Mouse (Mus musculus) WW6 (cell line): ENCODE measurements around the gene Gucy2g.

Experiments
- DNase-seq: peaks from one replicate; pipeline ENCODE4 v3.0.0-alpha.2; 2013; ENCODE audit warnings: low read depth, low spot score

Gucy2g gene

DNA sequence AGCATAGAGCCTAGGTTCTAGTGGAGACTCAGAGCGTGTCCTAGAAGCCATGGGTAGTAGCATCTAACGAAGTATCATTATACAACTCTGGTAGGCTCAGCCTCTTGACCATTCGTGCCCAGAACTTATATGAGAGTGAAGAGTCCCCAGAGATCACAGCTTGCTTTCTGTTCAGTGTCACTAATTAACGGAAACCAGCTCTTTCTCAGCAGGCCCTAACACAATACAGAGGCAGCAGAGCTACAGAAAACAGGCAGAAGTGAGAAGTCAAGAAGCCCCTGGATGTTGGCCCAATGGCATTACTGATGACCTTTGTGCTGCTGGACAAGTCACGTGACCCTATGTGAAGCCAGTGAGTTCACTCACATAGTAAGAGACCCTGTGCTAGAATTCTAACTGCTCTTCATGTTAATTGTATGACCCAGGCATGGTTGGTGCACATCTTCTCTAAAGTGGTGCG, at the start of gene Gucy2g:
Gucy2g (minus strand) TSS at position 51 of the 460 bp plus-strand sequence.
- no peak for DNase-seq

DNA sequence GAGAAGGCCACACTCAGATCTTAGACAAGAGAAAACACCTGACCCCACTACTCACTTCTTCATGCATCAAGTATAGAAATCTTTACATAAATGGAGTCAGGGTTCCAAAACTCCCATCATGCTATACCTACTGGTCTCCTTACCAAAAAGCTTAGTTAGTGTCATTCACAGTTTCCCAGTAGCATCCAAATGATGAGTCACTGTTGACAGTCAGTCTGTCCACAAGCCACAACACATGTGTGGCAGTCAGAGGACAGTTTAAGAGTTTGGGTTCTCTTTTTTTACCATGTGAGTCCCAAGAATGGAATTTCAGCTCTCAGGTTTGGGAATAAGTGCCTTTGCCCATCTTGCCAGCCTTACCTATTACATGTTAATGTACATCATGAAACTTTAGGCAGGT, 47.9 kb upstream of the Gucy2g start:
- DNase-seq: no peak

GRCm38 (mm10) chr19:55286034-55286433, 45.0 kb upstream of the Gucy2g start:
- DNase-seq: no peak

DNA sequence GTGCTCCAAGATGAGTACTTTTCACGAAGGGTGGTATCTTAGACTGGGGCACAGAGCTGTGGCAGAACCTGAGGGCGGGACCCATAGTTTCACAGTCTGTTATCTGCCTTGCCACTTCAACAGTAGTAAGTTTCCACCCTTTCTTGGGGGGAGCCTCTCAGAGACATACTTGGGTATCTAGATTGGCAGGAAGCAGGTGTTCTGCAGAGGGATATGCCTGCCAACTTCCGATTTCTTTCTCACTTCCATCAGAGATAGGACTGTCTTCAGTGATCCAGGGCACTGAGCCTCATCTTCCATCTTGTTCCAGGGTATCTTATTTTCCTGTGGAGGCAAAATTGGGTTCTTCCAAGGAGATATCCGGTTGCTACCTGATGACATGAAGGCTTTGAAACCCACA, 43.1 kb upstream of the Gucy2g start:
- no peak for DNase-seq

DNA sequence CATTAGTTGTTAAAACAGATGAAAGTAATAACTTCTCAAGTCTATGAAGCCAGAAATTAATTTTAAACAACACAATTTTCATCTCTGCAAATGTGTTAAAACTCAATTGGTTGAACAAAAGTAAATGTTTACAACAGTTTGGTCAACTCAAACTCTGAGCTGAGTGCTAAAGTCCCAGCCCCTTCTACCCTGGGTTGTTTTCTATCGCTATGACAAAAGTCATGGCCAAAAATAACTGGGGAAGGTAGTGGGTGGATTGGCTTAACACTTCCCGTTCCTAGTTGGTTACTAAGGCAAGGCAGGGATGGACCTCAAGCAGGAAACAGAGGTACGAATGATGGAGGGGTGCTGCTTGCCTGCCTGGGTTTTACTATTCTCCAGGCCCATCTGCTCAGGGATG, 35.7 kb upstream of the Gucy2g start:
- DNase-seq: no peak

- DNase-seq: no peak
These were observed 35.1 kb upstream of the Gucy2g start for GRCm38 (mm10) chr19:55276100-55276499.

DNA sequence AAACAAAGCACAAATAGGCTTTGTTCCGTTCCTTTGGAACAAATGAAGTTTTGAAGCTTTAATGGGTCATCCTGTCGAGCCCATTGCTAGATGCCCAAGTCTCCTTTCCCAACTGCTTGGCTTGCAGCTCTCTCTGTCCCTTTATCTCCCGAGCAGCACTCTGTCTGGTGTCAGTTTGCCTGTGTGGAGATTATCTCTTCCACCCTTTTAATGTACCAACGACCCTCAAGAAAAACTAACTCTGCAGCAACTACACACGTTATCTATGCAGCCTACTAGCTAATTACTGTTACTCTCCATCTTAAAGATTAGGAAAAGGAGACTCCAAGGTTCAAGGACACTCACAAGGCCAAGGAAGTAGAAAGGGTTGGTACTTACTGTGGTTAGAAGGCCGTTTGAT, 32.3 kb upstream of the Gucy2g start:
- no peak for DNase-seq

GRCm38 (mm10) chr19:55271448-55271847, 30.4 kb upstream of the Gucy2g start:
- no peak for DNase-seq

DNA sequence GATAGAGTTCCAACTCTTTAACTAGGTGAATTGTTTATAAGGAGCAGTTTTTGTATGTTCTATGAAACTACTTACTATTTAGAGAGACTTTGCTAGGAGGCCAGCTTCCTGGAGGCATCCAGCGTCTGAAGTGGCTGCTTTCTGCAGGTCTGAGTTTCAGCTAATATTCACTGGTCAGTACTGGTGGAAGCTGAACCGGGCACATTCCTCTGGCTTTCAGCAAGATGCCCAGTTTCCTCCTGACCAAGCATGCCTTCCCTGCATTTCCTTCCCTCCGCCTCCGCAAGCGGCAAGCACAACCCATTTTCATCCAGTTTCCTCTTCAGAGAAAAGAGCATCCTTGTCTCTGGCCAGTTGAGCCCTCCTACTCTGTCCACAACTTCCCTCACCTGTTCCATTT, 28.0 kb upstream of the Gucy2g start:
- no peak for DNase-seq

- no peak for DNase-seq
These were observed 27.1 kb upstream of the Gucy2g start for GRCm38 (mm10) chr19:55268150-55268549.

GRCm38 (mm10) chr19:55266786-55267185, 25.8 kb upstream of the Gucy2g start:
- DNase-seq: no peak

DNA sequence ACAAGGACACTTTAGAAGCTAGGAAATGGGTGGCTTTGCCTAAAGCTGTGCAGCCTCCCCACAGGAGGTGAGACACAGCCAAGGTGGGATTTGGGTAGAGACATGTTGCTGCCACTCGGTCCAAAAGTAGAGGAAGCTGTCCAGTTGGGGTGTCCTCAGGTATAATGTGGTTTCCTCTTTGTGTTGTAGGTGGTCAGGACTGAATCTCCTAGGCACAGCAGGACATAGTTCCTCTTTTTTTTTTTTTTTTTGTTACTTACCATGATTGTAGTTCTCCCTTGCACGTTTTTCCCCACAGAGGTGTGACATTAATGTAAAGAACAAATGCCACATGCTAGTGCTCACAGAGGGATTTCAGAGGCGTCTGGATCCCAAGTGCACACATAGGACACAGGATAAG, 24.2 kb upstream of the Gucy2g start:
- DNase-seq: no peak

GRCm38 (mm10) chr19:55260389-55261184, 19.6 kb upstream of the Gucy2g start:
- DNase-seq: no peak

GRCm38 (mm10) chr19:55258514-55258913, 17.5 kb upstream of the Gucy2g start:
- DNase-seq: no peak

DNA sequence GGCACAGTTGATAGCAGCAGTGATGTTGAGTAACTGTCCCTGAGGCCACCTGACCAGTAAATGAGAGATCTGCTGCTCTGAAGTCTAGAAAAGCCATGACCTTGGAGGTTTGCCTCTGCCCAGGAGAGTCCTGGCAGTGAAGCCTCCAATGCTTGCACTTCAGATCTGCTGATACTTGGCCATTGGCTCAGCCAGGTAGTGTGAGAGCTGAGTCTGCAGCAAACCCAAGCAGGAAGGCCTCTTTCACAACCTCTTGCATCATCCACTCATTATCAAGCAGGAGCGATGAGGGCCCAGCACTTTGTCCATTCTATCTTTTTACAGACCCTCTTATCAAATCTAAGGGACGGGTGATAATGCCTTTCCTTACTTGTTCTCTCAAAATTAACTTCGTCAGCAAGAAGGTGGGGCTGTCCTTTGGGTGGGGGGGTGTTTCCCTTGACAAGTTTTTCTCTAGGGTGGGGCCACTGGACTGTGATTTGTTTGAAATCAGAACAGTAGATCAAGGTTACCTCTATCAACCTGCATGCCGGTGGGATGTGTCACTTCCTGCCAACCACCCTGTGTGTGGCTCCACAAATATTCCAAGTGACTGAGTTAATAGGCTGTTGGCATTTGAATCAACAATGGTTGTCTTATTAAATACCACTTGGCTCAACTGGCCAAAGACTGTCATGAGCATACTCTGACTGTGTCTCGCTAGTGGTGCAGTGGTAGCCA, 16.8 kb upstream of the Gucy2g start:
- no peak for DNase-seq

DNA sequence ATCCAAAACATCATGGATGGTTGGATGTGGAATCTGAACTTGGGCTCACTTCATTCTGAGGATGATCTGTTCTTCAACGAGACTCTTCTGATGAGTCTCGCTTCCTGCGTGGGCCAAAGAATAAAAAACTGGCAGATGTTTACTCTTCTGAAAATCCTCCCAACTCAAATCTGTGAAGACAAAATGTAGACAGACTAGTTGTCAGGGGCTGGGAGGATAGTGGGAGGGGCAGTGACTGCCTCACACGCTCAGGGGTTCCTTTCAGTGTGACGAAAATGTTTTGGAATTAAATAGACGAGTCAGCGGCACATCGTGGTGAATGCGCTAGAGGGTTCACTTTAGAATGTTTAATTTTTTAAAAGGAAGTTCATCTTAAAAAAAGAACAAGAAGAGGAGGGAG, 15.1 kb upstream of the Gucy2g start:
- DNase-seq: no peak

- no peak for DNase-seq
These were observed 13.5 kb upstream of the Gucy2g start for GRCm38 (mm10) chr19:55254513-55255016.

DNA sequence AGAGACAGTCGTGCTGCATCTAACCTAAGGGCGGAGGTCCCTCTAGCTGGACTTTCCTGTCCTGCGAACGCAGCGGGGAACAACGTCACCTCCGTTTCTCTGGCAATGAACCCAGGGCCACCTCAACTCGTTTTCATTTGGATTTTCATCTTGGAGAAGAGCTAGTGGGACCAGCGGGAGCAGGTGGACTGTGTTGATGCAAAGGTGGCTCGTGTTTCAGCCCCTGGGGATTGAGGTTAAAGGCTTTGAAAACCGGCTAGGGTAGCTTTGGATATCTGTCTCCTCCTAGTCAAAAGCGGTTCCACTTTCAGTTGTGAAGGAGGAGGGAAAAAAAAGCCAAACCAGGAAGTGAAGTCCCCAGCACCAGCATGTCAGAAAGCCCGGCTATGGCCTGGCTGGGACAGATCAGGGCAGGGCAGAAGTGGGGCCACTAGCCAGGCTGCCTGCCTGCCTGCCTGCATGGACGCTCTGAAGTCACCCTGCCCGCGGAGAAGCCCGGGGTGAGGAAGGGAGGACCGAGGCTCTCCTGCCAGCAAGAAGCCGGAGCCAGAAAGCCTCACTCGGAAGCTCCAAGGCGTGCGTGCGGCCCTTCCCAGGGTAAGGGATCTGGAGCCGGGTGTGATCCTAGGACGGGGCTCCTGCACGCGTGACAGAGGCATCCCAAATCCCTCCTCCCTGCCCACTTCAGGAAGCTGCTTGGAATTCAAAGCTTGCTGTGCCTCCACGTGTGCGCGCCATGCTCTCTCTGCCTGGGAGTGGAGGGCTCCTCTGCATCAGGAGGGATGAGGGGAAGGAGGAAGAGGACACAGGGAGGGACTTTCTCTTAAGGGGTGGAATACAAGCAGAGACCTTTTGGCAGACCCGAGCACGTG, 12.8 kb upstream of the Gucy2g start:
- no peak for DNase-seq

DNA sequence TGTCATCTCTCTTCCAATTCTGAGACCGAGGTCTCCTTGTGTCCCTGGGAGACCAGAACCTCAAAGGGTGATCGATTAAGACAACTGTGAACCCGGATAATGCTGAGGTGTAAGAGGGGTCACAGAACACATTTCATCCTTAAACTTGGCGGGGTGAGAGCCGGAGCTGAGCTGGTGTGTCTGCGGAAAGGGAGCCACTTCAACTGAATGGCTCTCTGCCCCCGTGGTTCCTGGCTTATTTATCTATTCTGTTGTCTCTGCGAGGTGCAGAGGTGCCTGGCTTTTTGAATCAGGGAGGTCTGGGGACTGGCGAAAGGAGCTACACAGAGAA, 12.2 kb upstream of the Gucy2g start:
- no peak for DNase-seq

GRCm38 (mm10) chr19:55251383-55252124, 10.5 kb upstream of the Gucy2g start, which contains the start of gene Acsl5:
Gene Acsl5 (plus strand): TSS chr19:55251938.
- DNase-seq: no peak

GRCm38 (mm10) chr19:55250451-55250850, 9.4 kb upstream of the Gucy2g start:
- DNase-seq: no peak
